Mouse (Mus musculus) macrophage (primary cell): ENCODE measurements around the gene Gm21992. TPM values are rescaled to one million over a fixed set of nuclear protein-coding genes. Genes with fewer than 3 reads are reported as not detected.

Experiments
- H3K27ac ChIP-seq: fragments of 350-480 bp; formaldehyde crosslinking; 2 replicates; pipeline ENCODE4 v1.9.0; 2021
- H3K36me3 ChIP-seq: fragments of 350-480 bp; formaldehyde crosslinking; 2 replicates; pipeline ENCODE4 v1.9.0; 2021; ENCODE audit errors: inconsistent target
- H3K4me3 ChIP-seq: fragments of 350-480 bp; formaldehyde crosslinking; 2 replicates; pipeline ENCODE4 v1.9.0; 2021; ENCODE audit errors: inconsistent target
- H3K79me2 ChIP-seq: fragments of 350-480 bp; formaldehyde crosslinking; 2 replicates; pipeline ENCODE4 v1.9.0; 2021; ENCODE audit errors: inconsistent target
- WGBS: methylation state at CpG from one replicate; pipeline ENCODE4 v1.1.7; 2026; ENCODE audit warnings: inconsistent platforms; ENCODE audit not compliant: missing documents; 5-methylcytosine and 5-hydroxymethylcytosine counted together
- polyA plus RNA-seq: library from polyadenylated mRNA; stranded (reverse); fragments of 250-400 nt; gene quantifications from 3 replicates; pipeline ENCODE4 v1.2.4, GENCODE M21; 2018; ENCODE audit warnings: inconsistent platforms

The Gm21992 gene
- polyA plus RNA-seq, 1 experiment from 2014 or later = 1.3 TPM

- WGBS = 90% methylated on average over 10 of the region's 10 CpGs
- Histone ChIP-seq H3K36me3 (no peaks in the 10 kb centered on the region), H3K27ac (no peak overlapping the region), H3K4me3 (no peak overlapping the region), H3K79me2 (no peaks in the 10 kb centered on the region)
Observed at GRCm38 (mm10) chr19:4748493-4748892, 62.9 kb downstream of the Gm21992 start.

- Histone ChIP-seq H3K4me3 (no peak overlapping the region), H3K27ac (no peak overlapping the region), H3K79me2 (no peaks in the 10 kb centered on the region), H3K36me3 (no peaks in the 10 kb centered on the region)
- 97% methylated on average over 8 of the region's 9 CpGs for WGBS
Observed at GRCm38 (mm10) chr19:4747631-4748312, 63.6 kb downstream of the Gm21992 start.

- Histone ChIP-seq H3K27ac (no peak overlapping the region), H3K36me3 (no peaks in the 10 kb centered on the region)
- WGBS = 87% methylated on average over 14 of the region's 14 CpGs
Observed at GRCm38 (mm10) chr19:4746611-4747010, 64.8 kb downstream of the Gm21992 start.

GRCm38 (mm10) chr19:4745681-4746080 is 65.7 kb downstream of the Gm21992 start:
- no peak overlapping the region for H3K4me3 ChIP-seq
- WGBS = 94% methylated on average over 10 of the region's 10 CpGs

More at GRCm38 (mm10) chr19:4746611-4747010, 64.8 kb downstream of the Gm21992 start:
- H3K4me3 ChIP-seq = no peak overlapping the region
- no peaks in the 10 kb centered on the region for H3K79me2 ChIP-seq

GRCm38 (mm10) chr19:4745057-4745456 is 66.4 kb downstream of the Gm21992 start:
- no peak overlapping the region for H3K4me3 ChIP-seq
- H3K27ac ChIP-seq = no peak overlapping the region
- H3K79me2 ChIP-seq = no peaks in the 10 kb centered on the region
- no peaks in the 10 kb centered on the region for H3K36me3 ChIP-seq
- 86% methylated on average over 9 of the region's 9 CpGs for WGBS

More at GRCm38 (mm10) chr19:4745681-4746080, 65.7 kb downstream of the Gm21992 start:
- Histone ChIP-seq H3K27ac (no peak overlapping the region), H3K36me3 (no peaks in the 10 kb centered on the region), H3K79me2 (no peaks in the 10 kb centered on the region)

GRCm38 (mm10) chr19:4744026-4744425 is 67.4 kb downstream of the Gm21992 start:
- 81% methylated on average over 14 of the region's 14 CpGs for WGBS
- Histone ChIP-seq H3K79me2 (no peaks in the 10 kb centered on the region), H3K27ac (no peak overlapping the region), H3K36me3 (no peaks in the 10 kb centered on the region), H3K4me3 (no peak overlapping the region)

- 43% methylated on average over 5 of the region's 5 CpGs for WGBS
- Histone ChIP-seq H3K4me3 (no peak overlapping the region), H3K79me2 (no peaks in the 10 kb centered on the region), H3K36me3 (no peaks in the 10 kb centered on the region), H3K27ac (no peak overlapping the region)
Observed at GRCm38 (mm10) chr19:4743524-4743923, 67.9 kb downstream of the Gm21992 start.

GRCm38 (mm10) chr19:4742229-4742628 is 69.2 kb downstream of the Gm21992 start:
- H3K36me3 ChIP-seq = no peaks in the 10 kb centered on the region
- no peak overlapping the region for H3K27ac ChIP-seq
- WGBS = 97% methylated on average over 6 of the region's 6 CpGs
- no peaks in the 10 kb centered on the region for H3K79me2 ChIP-seq
- no peak overlapping the region for H3K4me3 ChIP-seq

- Histone ChIP-seq H3K27ac (no peak overlapping the region), H3K36me3 (no peaks in the 10 kb centered on the region), H3K4me3 (no peak overlapping the region), H3K79me2 (no peaks in the 10 kb centered on the region)
- WGBS = 81% methylated on average over 10 of the region's 10 CpGs
Observed at GRCm38 (mm10) chr19:4741482-4741881, 69.9 kb downstream of the Gm21992 start.

GRCm38 (mm10) chr19:4739762-4740161 is 71.7 kb downstream of the Gm21992 start:
- H3K27ac ChIP-seq = no peak overlapping the region
- H3K4me3 ChIP-seq = no peak overlapping the region
- H3K79me2 ChIP-seq = no peaks in the 10 kb centered on the region
- H3K36me3 ChIP-seq = no peaks in the 10 kb centered on the region
- 92% methylated on average over 5 of the region's 5 CpGs for WGBS

GRCm38 (mm10) chr19:4739053-4739452 is 72.4 kb downstream of the Gm21992 start:
- 91% methylated on average over 11 of the region's 11 CpGs for WGBS
- Histone ChIP-seq H3K4me3 (no peak overlapping the region), H3K27ac (no peak overlapping the region), H3K79me2 (no peaks in the 10 kb centered on the region), H3K36me3 (no peaks in the 10 kb centered on the region)

- H3K36me3 ChIP-seq = no peaks in the 10 kb centered on the region
- WGBS = 88% methylated on average over 10 of the region's 13 CpGs
- no peak overlapping the region for H3K4me3 ChIP-seq
- no peaks in the 10 kb centered on the region for H3K79me2 ChIP-seq
- H3K27ac ChIP-seq = no peak overlapping the region
Observed at GRCm38 (mm10) chr19:4737866-4738265, 73.5 kb downstream of the Gm21992 start.

GRCm38 (mm10) chr19:4733052-4733451 is 78.4 kb downstream of the Gm21992 start:
- 93% methylated on average over 3 of the region's 3 CpGs for WGBS

GRCm38 (mm10) chr19:4729186-4729585 is 82.2 kb downstream of the Gm21992 start:
- Histone ChIP-seq H3K4me3 (no peak overlapping the region), H3K79me2 (no peaks in the 10 kb centered on the region), H3K36me3 (no peaks in the 10 kb centered on the region), H3K27ac (no peak overlapping the region)
- 91% methylated on average over 9 of the region's 9 CpGs for WGBS

More at GRCm38 (mm10) chr19:4733052-4733451, 78.4 kb downstream of the Gm21992 start:
- H3K4me3 ChIP-seq = no peak overlapping the region
- H3K27ac ChIP-seq = no peak overlapping the region
- H3K79me2 ChIP-seq = no peaks in the 10 kb centered on the region
- H3K36me3 ChIP-seq = no peaks in the 10 kb centered on the region

- 74% methylated on average over 11 of the region's 11 CpGs for WGBS
Observed at GRCm38 (mm10) chr19:4720671-4721244, 90.7 kb downstream of the Gm21992 start.

More at GRCm38 (mm10) chr19:4720671-4721244, 90.7 kb downstream of the Gm21992 start:
- Histone ChIP-seq H3K4me3 (no peak overlapping the region), H3K79me2 (no peaks in the 10 kb centered on the region), H3K27ac (no peak overlapping the region), H3K36me3 (no peaks in the 10 kb centered on the region)
